Mouse (Mus musculus) mouse embryonic stem cell (cell line): ENCODE measurements around the gene Pspn.

Source experiments
- in situ Hi-C, 2 experiments: fragments of 300-500 bp; cut with MboI; formaldehyde crosslinking; loops; 1 replicate in 1 of 2; 3 replicates in 1 of 2; pipeline ENCODE4 v1.14.3; 2019 to 2020; ENCODE audit warnings: low sequenced_read_pairs in 2 of 2, low pct_unique_long_range_greater_than_20kb in 1 of 2, mixed read lengths in 1 of 2; ENCODE audit not compliant: unreplicated experiment in 1 of 2

Gene Pspn

GRCm38 (mm10) chr17:56974708-56975240 is 25.0 kb downstream of the Pspn start:
- in situ Hi-C loops: no loop called here

- in situ Hi-C loops: no loop called here
These were observed 25.7 kb downstream of the Pspn start for GRCm38 (mm10) chr17:56973956-56974707.

- in situ Hi-C loops: no loop called here
These were observed 29.7 kb downstream of the Pspn start for GRCm38 (mm10) chr17:56970081-56970480.

GRCm38 (mm10) chr17:56969321-56969720 is 30.5 kb downstream of the Pspn start:
- in situ Hi-C loops: no loop called here

- in situ Hi-C loops: no loop called here
These were observed 36.2 kb downstream of the Pspn start for GRCm38 (mm10) chr17:56963646-56964045.

DNA sequence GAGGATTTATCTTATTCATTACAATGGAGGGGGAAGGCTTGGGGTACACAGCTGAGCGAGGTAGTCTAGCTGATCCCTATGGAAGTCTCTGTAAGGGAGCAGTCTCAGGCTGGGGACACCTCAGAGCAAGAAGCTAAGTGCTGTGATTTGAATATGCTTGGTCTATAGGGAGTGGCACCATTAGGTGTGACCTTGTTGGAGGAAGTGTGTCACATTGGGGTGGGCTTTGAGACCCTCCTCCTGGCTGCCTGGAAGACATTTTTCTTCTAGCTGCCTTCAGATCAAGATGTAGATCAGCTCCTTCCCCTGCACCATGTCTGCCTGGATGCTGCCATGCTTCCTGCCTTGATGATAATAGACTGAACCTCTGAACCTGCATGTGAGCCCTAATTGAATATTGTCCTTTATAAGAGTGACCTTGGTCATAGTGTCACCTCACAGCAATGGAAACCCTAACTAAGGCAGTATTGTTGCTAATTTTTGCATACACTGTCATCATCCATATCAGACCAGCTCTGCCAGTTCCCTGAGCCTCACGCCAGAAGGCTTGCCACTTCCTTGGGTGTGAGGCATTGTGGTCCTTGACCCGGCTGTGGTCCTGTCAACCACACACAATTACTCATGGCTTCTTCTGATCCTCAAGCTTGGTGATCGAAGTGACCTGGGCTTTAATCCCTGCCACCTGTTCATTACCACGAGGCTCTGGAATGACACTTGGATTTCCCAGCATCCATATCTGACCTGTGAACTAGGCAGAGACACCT is 37.0 kb downstream of the Pspn start:
- in situ Hi-C loops: no loop called here

GRCm38 (mm10) chr17:56961880-56962279 is 37.9 kb downstream of the Pspn start:
- in situ Hi-C loops: no loop called here

DNA sequence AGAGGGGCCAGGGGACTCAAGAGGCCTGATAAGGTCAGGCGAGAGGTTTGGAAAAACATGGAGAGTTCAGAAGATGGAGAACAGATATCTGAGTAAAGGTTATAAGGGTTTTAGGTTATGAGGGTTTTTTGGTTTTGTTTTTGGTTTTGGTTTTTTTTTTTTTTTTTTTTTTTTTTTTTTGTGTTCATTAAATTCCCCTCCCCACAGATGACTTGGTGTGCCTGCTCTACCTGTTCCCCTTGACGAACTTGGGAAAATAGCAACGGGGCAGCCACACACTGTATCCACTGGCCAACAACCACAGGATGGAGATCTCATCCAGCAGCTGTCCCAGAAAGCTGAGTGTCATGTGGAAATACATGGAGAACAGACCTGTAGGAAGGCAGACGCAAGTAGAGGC is 41.2 kb downstream of the Pspn start:
- in situ Hi-C loops: no loop called here

- in situ Hi-C loops: no loop called here
These were observed 41.9 kb downstream of the Pspn start for GRCm38 (mm10) chr17:56957763-56958429.

DNA sequence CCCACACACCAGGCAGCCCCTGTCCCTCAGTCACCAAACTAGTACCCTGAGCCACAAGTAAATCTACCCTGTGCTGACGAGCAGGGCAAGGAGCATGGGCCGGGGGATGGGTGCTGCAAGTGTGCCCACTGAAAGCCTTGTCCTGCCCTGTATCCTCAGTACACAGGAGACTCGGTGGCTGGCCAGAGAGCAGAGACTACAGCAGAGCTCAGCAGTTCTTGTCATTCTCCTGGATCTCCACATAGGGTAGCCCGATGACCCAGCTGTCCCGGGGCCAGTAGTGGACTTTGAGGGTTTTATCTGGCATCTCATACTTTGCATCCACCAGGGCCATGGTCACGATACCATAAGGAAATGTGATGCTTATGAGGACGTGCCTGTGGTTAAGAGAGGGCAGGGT is 44.9 kb downstream of the Pspn start:
- in situ Hi-C loops: no loop called here

DNA sequence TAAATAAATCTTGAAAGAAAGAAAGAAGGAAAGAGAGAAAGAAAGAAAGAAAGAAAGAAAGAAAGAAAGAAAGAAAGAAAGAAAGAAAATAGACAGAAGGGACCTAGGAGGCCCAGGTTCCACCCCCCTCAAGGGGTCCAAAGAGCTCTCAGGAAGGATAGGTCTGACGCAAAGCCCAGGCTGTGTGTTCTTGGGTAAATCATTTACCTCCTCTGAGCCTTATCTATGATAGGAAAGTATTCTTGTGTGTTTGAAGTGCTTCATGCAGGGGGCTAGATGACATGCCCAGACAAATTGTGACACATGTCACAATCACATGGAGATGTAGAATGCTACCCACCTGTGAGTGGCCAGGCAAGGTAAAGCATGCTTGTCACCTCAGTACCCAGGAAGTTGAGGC is 47.2 kb downstream of the Pspn start:
- in situ Hi-C loops: no loop called here

- in situ Hi-C loops: no loop called here
These were observed 48.9 kb downstream of the Pspn start for GRCm38 (mm10) chr17:56950915-56951314.
